Mouse (Mus musculus) R1 (cell line): ENCODE data around the gene Fam166b.

ENCODE experiments used
- DNase-seq: peaks from one replicate; pipeline ENCODE4 v3.0.0-alpha.2; 2018; ENCODE audit warnings: low read depth, low spot score

Fam166b gene

GRCm38 (mm10) chr4:43381408-43382154, 47.4 kb downstream of the Fam166b start, which contains the start of gene Rusc2:
Gene Rusc2, plus strand, starts transcription at chr4:43381979.
- peak; percentile 84 for DNase-seq

GRCm38 (mm10) chr4:43380951-43381350, 48.0 kb downstream of the Fam166b start:
- no peak for DNase-seq

- DNase-seq, result no peak
Measured at GRCm38 (mm10) chr4:43379601-43380000, 49.3 kb downstream of the Fam166b start.
